Mouse (Mus musculus) midbrain, postnatal 0 days (tissue): ENCODE measurements around the gene Gyg. TPM values are rescaled to one million over a fixed set of nuclear protein-coding genes. Genes with fewer than 3 reads are reported as not detected.

ENCODE experiments used
- ATAC-seq: fragments of 200-750 bp; cut with Nextera tagmentation; 2 replicates; pipeline ENCODE4 v1.8.0; 2017; ENCODE audit warnings: moderate number of reproducible peaks, mild to moderate bottlenecking, moderate TSS enrichment, moderate library complexity; ENCODE audit not compliant: low FRiP score
- DNase-seq: peaks from one replicate; pipeline ENCODE4 v3.0.0-alpha.2; 2015; ENCODE audit warnings: low spot score
- H3K27ac ChIP-seq: fragments of 300-500 bp; sonication (generic); 2 replicates; pipeline ENCODE4 v1.5.1; 2014; ENCODE audit warnings: low read depth, mild to moderate bottlenecking, low read length, mixed read lengths
- H3K27me3 ChIP-seq: fragments of 300-500 bp; sonication (generic); 2 replicates; pipeline ENCODE4 v1.6.1; 2014; ENCODE audit warnings: low read length, control low read depth, mixed read lengths; ENCODE audit not compliant: insufficient read depth
- H3K36me3 ChIP-seq: fragments of 300-500 bp; sonication (generic); 2 replicates; pipeline ENCODE4 v1.6.1; 2014; ENCODE audit warnings: low read length, control low read depth, mixed read lengths; ENCODE audit not compliant: insufficient read depth
- H3K4me1 ChIP-seq: fragments of 300-500 bp; sonication (generic); 2 replicates; pipeline ENCODE4 v1.6.1; 2014; ENCODE audit warnings: mild to moderate bottlenecking, control low read depth, antibody characterized with exemption, low read length, mixed read lengths; ENCODE audit not compliant: insufficient read depth
- H3K4me2 ChIP-seq: fragments of 300-500 bp; sonication (generic); 2 replicates; pipeline ENCODE4 v1.6.1; 2014; ENCODE audit warnings: low read depth, mild to moderate bottlenecking, low read length, mixed read lengths; ENCODE audit not compliant: poor library complexity, severe bottlenecking
- H3K4me3 ChIP-seq: fragments of 300-500 bp; sonication (generic); 2 replicates; pipeline ENCODE4 v1.5.1; 2014; ENCODE audit warnings: low read depth, mild to moderate bottlenecking, low read length, moderate library complexity
- H3K9ac ChIP-seq: fragments of 300-500 bp; sonication (generic); replicated peaks from 2 replicates; pipeline ENCODE4 v1.6.1; 2014; ENCODE audit warnings: mild to moderate bottlenecking, low read length, moderate library complexity, mixed read lengths; ENCODE audit not compliant: poor library complexity, severe bottlenecking
- H3K9me3 ChIP-seq: fragments of 300-500 bp; sonication (generic); 2 replicates; pipeline ENCODE4 v1.6.1; 2016; ENCODE audit warnings: low read length, control low read depth
- CTCF ChIP-seq: IDR thresholded peaks from 2 replicates; pipeline ENCODE4 v1.5.1; 2016; ENCODE audit warnings: antibody characterized with exemption, mild to moderate bottlenecking
- WGBS: fragments of 180-500 bp; shearing (Covaris S2); extraction: QIAGEN DNeasy Blood & Tissue Kit; methylation state at CpG from one replicate; pipeline ENCODE4 v1.1.7; 2014; 5-methylcytosine and 5-hydroxymethylcytosine counted together
- polyA plus RNA-seq: library from polyadenylated mRNA; unstranded; fragments of >200 nt; fragmentation: Nextera tagmentation; extraction: Ambion mirVana; gene quantifications from 2 replicates; pipeline ENCODE4 v1.2.1, GENCODE M21; 2015
- total RNA-seq: library from RNA; depleted of rRNA; stranded (reverse); fragments of >200 nt; gene quantifications from 2 replicates; pipeline ENCODE4 v1.2.3, GENCODE M21; 2014; rRNA removed

The Gyg gene
- total RNA-seq, result 38.0 and 40.5 TPM in 2 replicates
- polyA plus RNA-seq, result 77.8 and 86.3 TPM in 2 replicates

DNA sequence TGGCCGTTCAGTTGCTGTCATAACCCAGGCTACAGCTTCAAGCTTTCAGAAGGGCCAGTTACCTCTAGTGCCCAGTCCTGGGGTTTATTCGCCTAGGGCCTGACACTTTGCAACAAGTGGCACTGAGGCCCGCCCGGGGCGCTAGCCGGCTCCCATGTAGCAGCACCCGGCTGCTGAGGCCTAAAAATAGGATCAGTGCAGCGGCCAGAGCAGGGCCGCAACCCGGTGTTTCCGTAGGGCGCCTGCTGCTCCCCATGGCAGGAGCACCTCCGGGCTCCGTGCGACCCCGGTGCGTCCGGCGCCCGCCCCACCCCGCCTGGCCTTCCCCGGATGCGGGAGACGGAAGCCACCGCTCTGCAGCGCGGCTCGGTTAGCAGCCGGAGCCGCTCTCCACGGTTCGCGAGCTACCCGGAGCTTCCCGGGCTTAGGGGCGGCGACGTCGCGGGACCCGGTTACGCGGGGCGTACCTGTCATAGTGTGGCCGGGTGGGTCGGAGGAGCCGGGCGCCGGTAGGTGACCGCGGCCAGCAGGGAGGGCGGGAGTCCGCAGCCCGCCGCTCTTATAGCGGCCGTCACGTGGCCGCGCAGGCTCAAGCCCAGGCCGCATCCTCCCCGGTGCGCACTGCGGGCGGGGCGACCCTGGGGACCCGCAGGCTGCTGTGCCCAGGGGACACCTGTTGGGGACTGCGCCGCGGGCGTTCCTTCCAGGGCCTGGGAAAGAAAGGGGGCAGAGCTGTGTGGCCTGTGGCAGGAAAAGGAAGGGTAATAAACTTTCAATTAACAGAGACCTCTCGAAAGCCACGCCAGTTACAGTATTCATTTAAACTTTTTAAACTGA, at the start of gene Gyg:
Gene Gyg, minus strand, starts transcription at position 787 of the 837 bp plus-strand sequence.
- H3K4me3 ChIP-seq, result peak within 1 kb of the TSS; percentile 86
- H3K4me1 ChIP-seq, result peaks cover 6% of the 10 kb centered on the region; the same call in 1 of the 2 replicates
- H3K4me2 ChIP-seq, result peak within 1 kb of the TSS; percentile 96
- H3K27ac ChIP-seq, result peak within 1 kb of the TSS; percentile 67
- H3K36me3 ChIP-seq, result peaks cover 3% of the 10 kb centered on the region; the same call in 1 of the 2 replicates
- WGBS, result under 1% methylated on average over 65 of the region's 73 CpGs
- H3K9ac ChIP-seq, result peak within 1 kb of the TSS; percentile 96
- ATAC-seq (peak; percentile 90), DNase-seq (peak; percentile 54)
- no peaks in the 10 kb centered on the region for H3K9me3 ChIP-seq
- no peaks in the 10 kb centered on the region for H3K27me3 ChIP-seq
- TF ChIP-seq CTCF, result 0 out of 2 replicates have a peak, but pooled peaks have one; percentile 3

DNA sequence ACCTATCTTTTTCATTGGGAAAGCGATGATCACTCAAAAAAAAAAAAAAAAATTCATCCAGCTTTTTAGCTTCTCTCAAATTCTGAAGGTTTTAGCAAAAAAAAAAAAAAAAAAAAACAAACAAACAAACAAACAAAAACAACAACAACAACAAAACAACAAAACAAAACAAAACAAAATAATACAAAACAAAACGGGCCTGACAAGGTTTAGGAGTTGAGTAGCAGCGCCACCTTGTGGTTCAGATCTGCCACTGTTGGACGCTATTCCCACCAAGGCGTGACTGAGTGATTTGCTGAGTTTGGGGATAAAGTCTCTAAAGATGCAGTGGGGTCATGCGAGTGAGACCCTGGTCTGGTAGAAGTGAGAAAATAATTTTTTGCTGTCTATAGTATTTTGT, 43.8 kb upstream of the Gyg start:
- H3K27me3 ChIP-seq, result no peaks in the 10 kb centered on the region
- no peaks in the 10 kb centered on the region for H3K4me1 ChIP-seq
- no peaks in the 10 kb centered on the region for H3K9me3 ChIP-seq
- WGBS, result 29% methylated on average over 6 of the region's 6 CpGs
- peak; percentile 87 for TF ChIP-seq CTCF
- no peak overlapping the region for H3K27ac ChIP-seq
- no peak overlapping the region for H3K4me2 ChIP-seq
- H3K36me3 ChIP-seq, result no peaks in the 10 kb centered on the region
- DNase-seq (peak; percentile 66), ATAC-seq (peak; percentile 68; the same call in 1 of the 2 replicates)
- no peak overlapping the region for H3K4me3 ChIP-seq
- no peak overlapping the region for H3K9ac ChIP-seq

DNA sequence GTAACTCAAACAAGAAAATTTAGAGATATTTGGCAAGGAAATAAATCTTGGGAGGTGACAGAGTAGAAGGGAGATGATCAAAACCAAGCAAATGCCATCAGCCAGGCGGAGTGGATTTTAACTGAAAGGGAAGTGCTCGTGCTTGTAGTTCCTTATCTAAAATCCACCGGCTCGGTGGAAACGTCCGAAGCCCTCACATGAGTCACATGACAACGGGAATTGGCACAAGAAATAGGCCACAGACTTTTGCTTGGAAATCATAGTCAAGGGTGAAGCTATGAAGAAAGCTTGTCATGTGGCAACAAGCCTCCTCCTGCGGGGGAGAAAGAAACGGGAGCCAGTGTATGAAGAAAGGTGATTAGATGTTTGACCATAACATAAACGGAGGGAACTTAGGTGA, 42.8 kb upstream of the Gyg start:
- H3K27me3 ChIP-seq, result no peaks in the 10 kb centered on the region
- H3K4me1 ChIP-seq, result no peaks in the 10 kb centered on the region
- no peak overlapping the region for H3K4me2 ChIP-seq
- WGBS, result 90% methylated on average over 10 of the region's 10 CpGs
- H3K9me3 ChIP-seq, result no peaks in the 10 kb centered on the region
- H3K27ac ChIP-seq, result no peak overlapping the region
- no peak for TF ChIP-seq CTCF
- no peak for DNase-seq
- H3K9ac ChIP-seq, result no peak overlapping the region
- no peaks in the 10 kb centered on the region for H3K36me3 ChIP-seq
- ATAC-seq, result no peak
- H3K4me3 ChIP-seq, result no peak overlapping the region

GRCm38 (mm10) chr3:20188976-20189675, 34.0 kb upstream of the Gyg start:
- Histone ChIP-seq H3K27me3 (no peaks in the 10 kb centered on the region), H3K4me3 (no peak overlapping the region), H3K4me2 (no peak overlapping the region), H3K4me1 (no peaks in the 10 kb centered on the region), H3K36me3 (no peaks in the 10 kb centered on the region), H3K9me3 (no peaks in the 10 kb centered on the region), H3K27ac (no peak overlapping the region), H3K9ac (no peak overlapping the region)
- DNase-seq, result no peak
- no peak for ATAC-seq
- no peak for TF ChIP-seq CTCF
- WGBS, result 73% methylated on average over 5 of the region's 5 CpGs

- no peaks in the 10 kb centered on the region for H3K4me1 ChIP-seq
- no peak for TF ChIP-seq CTCF
- no peak overlapping the region for H3K4me2 ChIP-seq
- no peak overlapping the region for H3K27ac ChIP-seq
- 89% methylated on average over 6 of the region's 6 CpGs for WGBS
- H3K9ac ChIP-seq, result no peak overlapping the region
- no peak for DNase-seq
- no peak overlapping the region for H3K4me3 ChIP-seq
- no peaks in the 10 kb centered on the region for H3K9me3 ChIP-seq
- no peaks in the 10 kb centered on the region for H3K36me3 ChIP-seq
- ATAC-seq, result no peak
- no peaks in the 10 kb centered on the region for H3K27me3 ChIP-seq
These were observed 17.3 kb upstream of the Gyg start for GRCm38 (mm10) chr3:20172394-20172793.

DNA sequence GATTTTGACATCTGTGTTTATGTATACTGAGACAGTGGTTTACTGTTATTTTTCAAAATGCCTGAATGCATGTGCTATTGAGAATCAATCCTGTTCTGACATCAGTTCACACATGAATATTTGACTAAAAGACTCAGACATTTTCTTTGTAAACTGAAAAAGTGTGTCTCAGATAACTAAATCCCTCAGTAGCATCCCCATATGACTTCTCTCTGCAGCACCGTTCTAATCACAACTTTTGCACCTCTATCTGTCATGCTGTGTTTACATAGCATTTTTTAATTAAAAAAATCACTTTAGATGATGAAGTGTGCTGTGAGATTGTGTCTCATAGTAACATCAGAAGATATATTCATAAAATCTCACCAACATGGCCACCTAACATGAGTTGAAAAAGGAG, 12.4 kb upstream of the Gyg start:
- Histone ChIP-seq H3K27ac (no peak overlapping the region), H3K36me3 (no peaks in the 10 kb centered on the region), H3K4me1 (no peaks in the 10 kb centered on the region), H3K4me3 (no peak overlapping the region), H3K27me3 (no peaks in the 10 kb centered on the region), H3K9me3 (no peaks in the 10 kb centered on the region), H3K4me2 (no peak overlapping the region), H3K9ac (no peak overlapping the region)
- TF ChIP-seq CTCF, result no peak
- no peak for DNase-seq
- WGBS, result 76% methylated on average over 1 of the region's 1 CpGs
- no peak for ATAC-seq
